Mouse (Mus musculus) thymus, adult 2 months (tissue): ENCODE measurements around the gene B3gat3.

Experiments used
- CTCF ChIP-seq: fragments of 200-500 bp; IDR thresholded peaks from 2 replicates; pipeline ENCODE4 v1.5.1; 2012; ENCODE audit warnings: mild to moderate bottlenecking, control low read depth, low read length, moderate library complexity, borderline replicate concordance; ENCODE audit not compliant: control insufficient read depth, poor library complexity, insufficient read depth; ENCODE audit errors: extremely low read depth
- POLR2A ChIP-seq: fragments of 200-500 bp; IDR thresholded peaks from 2 replicates; pipeline ENCODE4 v1.6.1; 2012; ENCODE audit warnings: mild to moderate bottlenecking, low read length, control low read depth, moderate library complexity; ENCODE audit not compliant: control insufficient read depth, poor library complexity, insufficient read depth; ENCODE audit errors: extremely low read depth

GRCm38 (mm10) chr19:8881034-8881392 is 39.2 kb upstream of the B3gat3 start:
- no peak for TF ChIP-seq CTCF
- TF ChIP-seq POLR2A: no peak
